Mouse (Mus musculus): Measurements from ENCODE around the gene Kank1. TPM values are rescaled to one million over a fixed set of nuclear protein-coding genes. Genes with fewer than 3 reads are reported as not detected.

Gene Kank1
- polyA plus RNA-seq, 1 experiment = 30.6 TPM

- Histone ChIP-seq H3K4me1 (ENCODE audit: control insufficient read depth, insufficient read depth, low read length) (no peaks in the 10 kb centered on the region), H3K4me3 (ENCODE audit: insufficient read depth, low read length) (no peak overlapping the region), H3K27ac (ENCODE audit: insufficient read depth, low read length) (no peak overlapping the region)
- TF ChIP-seq CTCF (IDR thresholded peaks at IDR 0.05; ENCODE audit: borderline replicate concordance, insufficient read depth, low read length) (no peak), POLR2A (IDR thresholded peaks at IDR 0.05; ENCODE audit: low read depth, low read length) (no peak)
Observed at GRCm38 (mm10) chr19:25249230-25249629, 12.5 kb downstream of the Kank1 start.

DNA sequence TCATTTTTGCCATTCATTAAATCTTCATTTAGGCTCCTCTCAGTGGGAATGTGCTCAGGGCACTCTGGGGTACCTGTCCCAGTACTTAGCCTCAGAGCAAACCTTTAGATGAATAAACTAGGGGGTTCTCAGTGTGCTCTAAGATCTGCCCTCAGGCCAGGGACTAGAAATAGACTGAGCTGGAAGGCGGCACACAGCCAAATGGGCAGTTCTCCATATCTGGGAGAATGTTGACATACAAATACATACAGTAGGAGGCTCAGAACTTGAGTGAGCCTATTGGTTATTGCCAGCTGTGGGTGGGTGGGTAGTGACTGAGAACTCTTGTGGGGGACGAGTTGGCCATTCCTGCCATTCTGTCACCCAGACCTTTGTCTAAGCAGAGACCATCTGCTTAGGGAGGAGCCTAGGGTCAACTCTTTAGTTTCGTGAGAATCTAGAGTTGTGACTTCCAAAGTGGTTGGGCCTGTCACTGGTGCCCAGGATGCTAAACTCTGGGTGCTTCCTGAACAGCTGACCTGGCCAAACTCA, 14.9 kb downstream of the Kank1 start:
- no peak overlapping the region for H3K27ac ChIP-seq (ENCODE audit: insufficient read depth, low read length)
- no peaks in the 10 kb centered on the region for H3K4me1 ChIP-seq (ENCODE audit: control insufficient read depth, insufficient read depth, low read length)
- TF ChIP-seq CTCF (IDR thresholded peaks at IDR 0.05; ENCODE audit: borderline replicate concordance, insufficient read depth, low read length) (no peak), POLR2A (IDR thresholded peaks at IDR 0.05; ENCODE audit: low read depth, low read length) (no peak)
- H3K4me3 ChIP-seq (ENCODE audit: insufficient read depth, low read length) = no peak overlapping the region

GRCm38 (mm10) chr19:25253198-25253597, 16.4 kb downstream of the Kank1 start:
- Histone ChIP-seq H3K4me3 (ENCODE audit: insufficient read depth, low read length) (no peak overlapping the region), H3K27ac (ENCODE audit: insufficient read depth, low read length) (no peak overlapping the region), H3K4me1 (ENCODE audit: control insufficient read depth, insufficient read depth, low read length) (no peaks in the 10 kb centered on the region)
- TF ChIP-seq POLR2A (IDR thresholded peaks at IDR 0.05; ENCODE audit: low read depth, low read length) = no peak
- no peak for TF ChIP-seq CTCF (IDR thresholded peaks at IDR 0.05; ENCODE audit: borderline replicate concordance, insufficient read depth, low read length)

DNA sequence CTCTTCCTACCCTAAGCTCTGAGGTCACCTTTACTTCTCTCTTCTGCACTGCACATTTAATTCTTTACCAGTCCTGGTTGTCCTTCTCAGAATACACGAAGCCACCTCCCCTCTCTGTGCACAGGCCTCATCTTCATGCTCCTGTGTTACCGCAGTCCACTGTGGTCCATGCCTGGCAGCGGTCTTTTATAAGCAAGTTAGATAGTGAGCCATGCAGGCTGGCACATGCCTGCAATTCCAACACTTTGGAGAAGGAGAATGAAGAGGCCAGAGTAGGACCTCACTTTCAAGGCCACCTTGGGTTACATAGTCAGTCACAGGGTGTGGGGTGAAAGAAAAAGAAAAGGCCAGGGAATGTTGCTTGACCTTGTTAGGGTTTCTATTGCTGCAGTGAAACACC, 16.9 kb downstream of the Kank1 start:
- Histone ChIP-seq H3K4me1 (ENCODE audit: control insufficient read depth, insufficient read depth, low read length) (no peaks in the 10 kb centered on the region), H3K4me3 (ENCODE audit: insufficient read depth, low read length) (no peak overlapping the region), H3K27ac (ENCODE audit: insufficient read depth, low read length) (no peak overlapping the region)
- TF ChIP-seq POLR2A (IDR thresholded peaks at IDR 0.05; ENCODE audit: low read depth, low read length) (no peak), CTCF (IDR thresholded peaks at IDR 0.05; ENCODE audit: borderline replicate concordance, insufficient read depth, low read length) (no peak)

DNA sequence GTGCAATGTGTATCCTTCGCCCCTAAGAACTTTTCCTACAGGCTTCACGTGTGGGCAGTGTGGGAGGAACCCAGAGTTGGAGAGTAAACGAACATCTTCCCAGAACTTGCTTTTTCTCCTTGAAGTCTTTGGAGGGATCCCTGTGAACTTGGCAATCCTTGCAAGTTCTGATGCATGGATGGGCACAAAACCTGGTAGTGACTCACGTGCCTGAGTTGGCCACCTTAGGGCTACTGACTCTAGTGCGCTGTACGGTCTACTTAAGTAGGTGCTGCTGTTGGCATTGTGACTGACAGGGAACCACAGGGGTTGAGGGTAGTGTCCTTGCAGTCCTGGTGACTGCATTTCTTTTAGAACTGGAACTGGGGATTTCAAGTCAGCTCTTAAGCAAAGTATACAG, 21.5 kb downstream of the Kank1 start:
- Histone ChIP-seq H3K4me3 (ENCODE audit: insufficient read depth, low read length) (no peak overlapping the region), H3K27ac (ENCODE audit: insufficient read depth, low read length) (no peak overlapping the region)
- TF ChIP-seq POLR2A (IDR thresholded peaks at IDR 0.05; ENCODE audit: low read depth, low read length) = no peak
- TF ChIP-seq CTCF (IDR thresholded peaks at IDR 0.05; ENCODE audit: borderline replicate concordance, insufficient read depth, low read length) = no peak

GRCm38 (mm10) chr19:25266181-25266580, 29.4 kb downstream of the Kank1 start:
- Histone ChIP-seq H3K4me1 (ENCODE audit: control insufficient read depth, insufficient read depth, low read length) (no peaks in the 10 kb centered on the region), H3K27ac (ENCODE audit: insufficient read depth, low read length) (no peak overlapping the region), H3K4me3 (ENCODE audit: insufficient read depth, low read length) (no peak overlapping the region)
- TF ChIP-seq CTCF (IDR thresholded peaks at IDR 0.05; ENCODE audit: borderline replicate concordance, insufficient read depth, low read length) = no peak
- no peak for TF ChIP-seq POLR2A (IDR thresholded peaks at IDR 0.05; ENCODE audit: low read depth, low read length)

More for the DNA sequence above, 21.5 kb downstream of the Kank1 start:
- H3K4me1 ChIP-seq (ENCODE audit: control insufficient read depth, insufficient read depth, low read length) = no peaks in the 10 kb centered on the region

DNA sequence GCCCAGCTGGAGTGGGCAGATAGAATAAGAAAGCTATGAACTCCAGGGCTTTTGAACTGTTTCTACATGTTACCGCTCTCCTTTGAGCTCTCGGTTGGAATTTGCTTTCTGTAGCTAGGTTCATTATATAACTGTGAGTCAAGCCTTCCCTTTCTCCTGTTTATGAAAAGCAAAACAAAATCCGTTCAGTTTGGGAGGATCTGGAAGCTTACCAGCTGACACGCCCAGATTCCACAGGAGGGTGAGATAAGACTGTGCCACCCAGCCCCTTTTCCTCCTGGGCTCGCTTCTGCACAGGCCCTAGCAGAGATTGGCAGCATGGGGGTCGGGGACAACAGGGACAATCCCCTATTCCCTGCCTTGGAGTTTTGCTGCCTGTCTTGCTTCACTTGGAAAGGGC, 30.5 kb downstream of the Kank1 start:
- no peak overlapping the region for H3K27ac ChIP-seq (ENCODE audit: insufficient read depth, low read length)
- no peaks in the 10 kb centered on the region for H3K4me1 ChIP-seq (ENCODE audit: control insufficient read depth, insufficient read depth, low read length)
- H3K4me3 ChIP-seq (ENCODE audit: insufficient read depth, low read length) = no peak overlapping the region
- no peak for TF ChIP-seq CTCF (IDR thresholded peaks at IDR 0.05; ENCODE audit: borderline replicate concordance, insufficient read depth, low read length)
- no peak for TF ChIP-seq POLR2A (IDR thresholded peaks at IDR 0.05; ENCODE audit: low read depth, low read length)

DNA sequence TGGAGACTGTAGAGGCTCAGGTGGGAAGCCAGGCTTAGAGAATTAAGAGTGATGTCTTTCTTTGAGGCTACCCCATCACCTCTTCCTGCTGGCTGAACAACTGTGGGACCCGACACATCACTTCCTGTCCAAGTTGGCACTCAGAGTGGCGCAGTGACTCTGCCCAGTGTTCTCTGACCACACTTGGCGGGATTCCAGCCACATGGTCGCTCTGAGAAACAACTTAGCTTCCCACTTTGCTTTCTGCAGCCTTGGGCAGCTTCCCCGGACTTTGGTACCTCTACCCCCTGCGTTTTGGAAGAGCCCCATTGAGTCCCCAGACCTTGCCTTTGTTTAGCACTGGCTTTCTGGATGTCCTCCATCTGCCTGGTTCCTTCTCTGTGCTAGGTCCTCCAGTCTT, 31.8 kb downstream of the Kank1 start:
- Histone ChIP-seq H3K27ac (ENCODE audit: insufficient read depth, low read length) (no peak overlapping the region), H3K4me3 (ENCODE audit: insufficient read depth, low read length) (no peak overlapping the region), H3K4me1 (ENCODE audit: control insufficient read depth, insufficient read depth, low read length) (no peaks in the 10 kb centered on the region)
- TF ChIP-seq POLR2A (IDR thresholded peaks at IDR 0.05; ENCODE audit: low read depth, low read length) = no peak
- TF ChIP-seq CTCF (IDR thresholded peaks at IDR 0.05; ENCODE audit: borderline replicate concordance, insufficient read depth, low read length) = no peak

DNA sequence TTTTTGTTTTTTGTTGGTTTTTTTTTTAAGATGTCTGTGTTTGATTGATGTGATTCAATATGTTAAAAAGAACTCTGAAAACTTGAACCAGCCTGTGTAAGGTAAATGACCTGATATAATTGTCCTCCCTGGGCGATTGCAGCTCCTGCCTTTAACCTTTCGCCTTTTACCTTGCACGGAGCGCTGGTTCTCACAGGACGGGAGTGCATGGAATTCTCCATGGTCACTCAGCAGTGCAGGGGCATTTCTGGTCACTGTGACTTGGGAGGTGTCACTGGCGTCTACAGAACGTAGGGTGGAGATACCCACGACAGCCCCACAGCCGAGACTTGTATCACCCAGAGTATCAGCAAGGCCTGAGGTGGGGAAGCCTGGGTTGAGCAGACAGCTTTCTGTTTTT, 34.8 kb downstream of the Kank1 start:
- Histone ChIP-seq H3K27ac (ENCODE audit: insufficient read depth, low read length) (no peak overlapping the region), H3K4me1 (ENCODE audit: control insufficient read depth, insufficient read depth, low read length) (no peaks in the 10 kb centered on the region), H3K4me3 (ENCODE audit: insufficient read depth, low read length) (no peak overlapping the region)
- TF ChIP-seq POLR2A (IDR thresholded peaks at IDR 0.05; ENCODE audit: low read depth, low read length) = no peak
- TF ChIP-seq CTCF (IDR thresholded peaks at IDR 0.05; ENCODE audit: borderline replicate concordance, insufficient read depth, low read length) = no peak

DNA sequence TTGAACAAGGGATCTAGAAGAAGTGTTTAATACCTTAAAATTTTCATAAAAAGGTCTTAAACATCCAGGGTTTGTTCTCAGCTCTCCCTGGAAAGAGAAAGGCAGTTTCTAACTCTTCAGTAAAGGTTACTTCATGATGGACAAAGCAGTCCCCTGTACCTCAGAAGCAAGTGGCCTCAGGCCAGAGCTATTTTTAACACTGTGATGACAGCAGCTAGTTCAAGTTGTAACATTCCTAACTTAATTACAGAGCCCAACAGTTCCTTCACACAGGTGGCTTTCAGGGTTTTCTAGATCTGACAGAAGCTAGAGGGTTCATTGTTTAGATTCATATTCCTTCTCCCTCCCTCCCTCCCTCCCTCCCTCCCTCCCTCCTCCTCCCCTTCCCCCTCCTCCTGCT, 36.4 kb downstream of the Kank1 start:
- TF ChIP-seq CTCF (IDR thresholded peaks at IDR 0.05; ENCODE audit: borderline replicate concordance, insufficient read depth, low read length) (no peak), POLR2A (IDR thresholded peaks at IDR 0.05; ENCODE audit: low read depth, low read length) (no peak)
- Histone ChIP-seq H3K4me1 (ENCODE audit: control insufficient read depth, insufficient read depth, low read length) (no peaks in the 10 kb centered on the region), H3K4me3 (ENCODE audit: insufficient read depth, low read length) (no peak overlapping the region), H3K27ac (ENCODE audit: insufficient read depth, low read length) (no peak overlapping the region)

Data from embryonic fibroblast, embryonic 13.5 days (primary cell).